Mouse (Mus musculus) megakaryocyte, embryonic 14.5 days (primary cell): ENCODE measurements around the gene Krt33a. TPM values are rescaled to one million over a fixed set of nuclear protein-coding genes. Genes with fewer than 3 reads are reported as not detected.

Experiments used
- H3K27me3 ChIP-seq: replicated peaks from 2 replicates; pipeline ENCODE3; 2012; ENCODE audit warnings: inconsistent platforms
- H3K36me3 ChIP-seq: replicated peaks from 2 replicates; pipeline ENCODE3; 2012; ENCODE audit warnings: low read length, inconsistent platforms, mixed read lengths
- H3K4me1 ChIP-seq: 2 replicates; pipeline ENCODE4 v1.6.1; 2012; ENCODE audit warnings: inconsistent platforms
- H3K4me3 ChIP-seq: replicated peaks from 2 replicates; pipeline ENCODE3; 2012; ENCODE audit warnings: moderate library complexity, mild to moderate bottlenecking, inconsistent platforms
- H3K9me3 ChIP-seq: 2 replicates; pipeline ENCODE4 v1.6.1; 2012; ENCODE audit warnings: inconsistent platforms
- FLI1 ChIP-seq: IDR thresholded peaks from 2 replicates; pipeline ENCODE4 v1.6.1; 2012; ENCODE audit warnings: low read length, inconsistent platforms, mixed read lengths
- GATA1 ChIP-seq: IDR thresholded peaks from 3 replicates; pipeline ENCODE4 v1.6.1; 2012; ENCODE audit warnings: mixed read lengths, low read length, inconsistent platforms, borderline replicate concordance
- polyA plus RNA-seq: library from polyadenylated mRNA; stranded (reverse); fragments of >175 nt; gene quantifications from 2 replicates; pipeline ENCODE4 v1.2.3, GENCODE M21; 2012; ENCODE audit warnings: low replicate concordance; ENCODE audit not compliant: insufficient read depth

Krt33a gene
- not detected in 2 replicates for polyA plus RNA-seq

DNA sequence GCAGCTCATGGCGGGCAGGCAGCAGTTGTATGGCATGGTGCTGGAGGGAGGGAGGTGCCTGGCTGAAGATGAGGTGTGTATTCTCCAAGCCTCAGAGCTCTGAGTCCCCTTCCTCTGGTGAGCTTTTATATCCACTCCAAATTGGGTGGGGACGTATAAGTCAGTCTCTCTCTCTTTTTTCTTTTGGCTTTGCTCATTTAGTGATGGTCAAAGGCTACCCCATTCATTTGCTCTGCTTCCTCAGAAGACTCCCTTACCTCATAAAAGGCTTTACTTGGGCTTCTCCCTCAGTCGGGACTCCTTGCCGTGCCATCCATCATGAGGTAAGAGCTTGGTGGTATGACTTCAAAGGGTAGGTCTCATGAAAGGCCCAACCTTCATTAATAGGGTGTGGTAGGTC is at the start of gene Krt33a:
TSS of gene Krt33a (minus strand) at position 101 of the 400 bp plus-strand sequence.
- Histone ChIP-seq H3K4me3 (no peak within 1 kb of the TSS), H3K9me3 (no peaks in the 10 kb centered on the region), H3K36me3 (no peaks in the 10 kb centered on the region), H3K4me1 (no peaks in the 10 kb centered on the region), H3K27me3 (no peaks in the 10 kb centered on the region)
- TF ChIP-seq GATA1 (no peak), FLI1 (no peak)

DNA sequence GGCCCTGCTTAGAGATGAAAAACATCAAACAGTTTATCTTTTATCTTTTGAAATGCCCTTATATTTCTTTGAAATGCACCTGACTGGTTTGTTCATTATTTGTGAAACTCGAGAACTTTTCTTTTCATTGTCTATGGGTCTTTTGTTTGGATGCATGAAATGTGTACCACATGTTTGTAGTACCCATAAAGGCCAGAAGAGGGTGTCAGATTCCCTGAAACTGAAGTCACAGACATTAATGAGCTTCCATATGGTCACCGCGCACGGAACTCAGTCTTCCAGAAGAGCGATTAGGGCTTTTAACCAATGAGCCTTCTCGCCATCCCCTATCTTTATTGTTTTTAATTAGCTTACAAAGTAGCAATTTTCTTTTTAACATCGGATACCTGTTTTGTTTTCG is 42.9 kb upstream of the Krt33a start:
- TF ChIP-seq FLI1 (no peak), GATA1 (no peak)
- Histone ChIP-seq H3K27me3 (no peaks in the 10 kb centered on the region), H3K4me3 (no peak overlapping the region), H3K36me3 (no peaks in the 10 kb centered on the region), H3K9me3 (no peaks in the 10 kb centered on the region; the same call in 1 of the 2 replicates), H3K4me1 (no peaks in the 10 kb centered on the region)

DNA sequence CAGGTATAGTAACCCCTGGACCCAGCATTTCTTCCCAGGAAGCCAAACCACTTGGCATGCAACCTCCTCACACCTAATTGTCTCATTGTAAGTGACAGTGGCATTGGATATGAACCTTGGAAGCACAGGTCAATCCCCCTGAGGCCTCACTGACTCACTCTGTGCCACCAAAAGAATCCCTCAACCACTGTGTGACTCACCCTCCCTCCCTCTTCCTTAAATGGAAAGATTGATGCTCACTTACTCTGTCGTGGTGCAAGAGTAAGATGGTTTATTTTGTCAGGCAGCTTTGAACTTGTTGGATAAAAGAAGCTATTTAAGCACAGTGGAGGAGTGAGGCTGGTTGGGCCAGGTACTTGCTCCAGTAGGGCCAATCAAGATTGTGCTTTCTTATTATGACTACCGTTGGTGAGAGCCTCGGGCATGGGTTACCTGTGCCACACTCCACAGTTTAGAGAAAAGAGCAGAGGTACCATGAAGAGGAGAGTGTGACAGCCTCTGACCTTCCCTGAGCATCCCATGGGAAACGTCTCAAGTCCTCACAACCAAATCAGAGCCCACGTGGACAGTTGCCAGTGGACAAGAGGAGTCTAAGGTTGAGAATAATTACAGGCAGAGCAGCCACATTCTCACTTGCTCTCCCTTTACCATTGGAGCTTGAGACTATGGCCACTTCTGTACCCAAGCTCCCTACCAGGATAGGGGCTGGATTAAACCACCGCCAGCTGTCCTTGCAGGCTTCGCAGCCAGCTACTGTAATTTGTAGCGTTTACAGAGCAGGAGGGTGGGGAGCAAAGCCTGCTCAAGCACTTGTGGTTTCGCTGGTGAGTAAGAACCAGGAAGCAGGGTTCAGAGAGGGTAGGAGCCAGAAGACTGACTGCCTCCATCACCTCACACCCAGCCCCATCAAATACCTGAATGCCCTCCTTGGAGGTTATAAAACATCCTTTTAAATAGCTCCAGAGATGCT is 40.0 kb upstream of the Krt33a start:
- no peak for TF ChIP-seq GATA1
- no peak for TF ChIP-seq FLI1
- no peaks in the 10 kb centered on the region for H3K27me3 ChIP-seq

DNA sequence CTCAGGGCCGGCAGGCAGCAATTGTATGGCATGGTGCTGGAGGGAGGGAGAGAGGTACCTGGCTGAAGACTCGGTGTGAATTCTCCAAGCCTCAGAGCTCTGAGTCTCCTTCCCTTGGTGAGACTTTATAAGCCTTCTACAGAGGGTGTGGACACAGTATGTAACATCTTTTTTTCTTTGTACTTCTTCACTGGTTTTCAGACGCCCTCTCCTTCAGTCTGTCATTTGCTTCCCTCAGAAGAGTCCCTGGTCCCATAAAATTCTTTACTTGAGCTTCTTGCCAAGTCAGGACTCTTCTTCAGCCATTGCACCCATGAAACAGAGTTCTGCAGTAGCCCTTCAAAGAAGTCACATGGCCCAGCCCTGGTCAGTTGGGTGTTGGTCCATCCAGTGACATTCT is 34.4 kb upstream of the Krt33a start, which contains the start of gene Krt31:
TSS of gene Krt31 (minus strand) at position 101 of the 400 bp plus-strand sequence.
- Histone ChIP-seq H3K27me3 (no peaks in the 10 kb centered on the region), H3K4me1 (no peaks in the 10 kb centered on the region), H3K36me3 (no peaks in the 10 kb centered on the region), H3K9me3 (0 out of 2 replicates have a peak, but pooled peaks cover 3% of the 10 kb centered on the region), H3K4me3 (no peak within 1 kb of the TSS)
- TF ChIP-seq GATA1 (no peak), FLI1 (no peak)

More for the DNA sequence above, 40.0 kb upstream of the Krt33a start:
- no peaks in the 10 kb centered on the region; the same call in 1 of the 2 replicates for H3K9me3 ChIP-seq
- no peak overlapping the region for H3K4me3 ChIP-seq
- no peaks in the 10 kb centered on the region for H3K4me1 ChIP-seq
- no peaks in the 10 kb centered on the region for H3K36me3 ChIP-seq

DNA sequence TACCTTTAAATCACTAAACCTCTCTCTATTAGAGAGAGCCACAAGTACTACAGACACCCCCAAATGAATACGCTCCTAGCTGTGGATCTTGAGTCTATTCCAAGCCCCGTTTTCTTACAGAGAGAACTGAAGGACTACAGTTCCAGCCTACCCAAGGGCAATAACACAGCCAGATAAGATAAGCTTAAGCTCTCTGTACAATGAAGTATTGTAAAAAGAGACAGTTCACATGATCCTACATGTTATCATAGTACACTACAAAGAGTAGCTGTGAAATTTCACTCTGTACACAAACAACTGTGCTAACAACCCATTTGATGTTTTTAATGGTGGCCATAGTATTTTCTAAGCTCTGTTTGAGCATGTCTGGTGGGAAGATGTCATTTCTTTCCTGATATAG is 31.2 kb upstream of the Krt33a start:
- no peak for TF ChIP-seq GATA1
- TF ChIP-seq FLI1 = no peak
- Histone ChIP-seq H3K36me3 (no peaks in the 10 kb centered on the region), H3K9me3 (0 out of 2 replicates have a peak, but pooled peaks cover 3% of the 10 kb centered on the region)

DNA sequence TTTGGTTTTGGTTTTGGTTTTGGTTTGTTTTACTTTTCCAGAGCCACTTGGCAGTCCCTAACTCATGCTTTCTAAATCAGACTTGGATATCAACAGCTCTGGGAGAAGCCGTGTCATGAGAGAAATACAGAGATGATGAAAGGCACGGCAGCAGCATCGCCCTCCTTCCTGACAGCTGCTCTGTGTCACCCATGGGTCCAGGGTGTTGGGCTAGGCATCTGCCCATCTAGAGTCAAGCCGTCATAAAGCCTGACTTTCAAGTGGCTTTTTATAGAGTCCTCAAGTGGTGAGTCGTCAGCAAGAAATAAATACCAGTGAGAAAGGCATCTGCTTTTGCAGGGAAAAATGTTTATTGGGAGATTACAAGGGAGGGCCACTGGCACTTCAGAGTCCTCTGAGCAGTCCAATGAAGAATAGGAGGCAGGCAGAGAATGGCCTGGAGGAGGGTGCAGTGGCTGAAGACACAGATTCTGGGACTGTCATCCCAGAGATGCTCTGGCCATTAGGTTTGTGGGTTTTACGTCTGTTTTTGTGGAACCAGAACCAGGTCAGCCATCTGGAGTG is 30.4 kb upstream of the Krt33a start:
- Histone ChIP-seq H3K9me3 (0 out of 2 replicates have a peak, but pooled peaks cover 3% of the 10 kb centered on the region), H3K36me3 (no peaks in the 10 kb centered on the region), H3K27me3 (no peaks in the 10 kb centered on the region), H3K4me1 (no peaks in the 10 kb centered on the region), H3K4me3 (no peak overlapping the region)
- TF ChIP-seq GATA1 (no peak), FLI1 (no peak)

More for the DNA sequence above, 31.2 kb upstream of the Krt33a start:
- H3K4me3 ChIP-seq = no peak overlapping the region
- no peaks in the 10 kb centered on the region for H3K4me1 ChIP-seq
- H3K27me3 ChIP-seq = no peaks in the 10 kb centered on the region

DNA sequence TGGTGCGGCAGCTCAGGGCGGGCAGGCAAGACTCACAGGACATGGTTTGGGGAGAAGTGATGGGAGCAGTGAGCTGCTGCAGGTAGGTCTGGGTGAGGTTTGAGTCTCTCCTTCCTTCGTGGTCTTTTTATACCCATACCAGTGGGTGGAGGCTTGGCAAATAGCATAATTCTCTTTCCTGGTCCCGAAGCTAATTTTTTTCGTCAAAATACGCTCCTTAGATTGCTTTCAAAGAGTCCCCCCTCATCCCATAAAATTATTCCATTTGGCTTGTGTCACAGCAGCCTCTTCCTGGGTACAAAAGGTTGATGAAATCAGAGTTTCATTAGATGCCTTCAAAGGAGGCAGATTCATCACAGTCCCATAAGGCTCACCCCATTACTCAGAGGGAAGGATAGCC is 25.4 kb upstream of the Krt33a start, which contains the start of gene Krt34:
TSS of gene Krt34 (minus strand) at position 101 of the 400 bp plus-strand sequence.
- Histone ChIP-seq H3K36me3 (no peaks in the 10 kb centered on the region), H3K9me3 (no peaks in the 10 kb centered on the region), H3K4me1 (no peaks in the 10 kb centered on the region), H3K4me3 (no peak within 1 kb of the TSS), H3K27me3 (no peaks in the 10 kb centered on the region)
- no peak for TF ChIP-seq FLI1
- TF ChIP-seq GATA1 = no peak

DNA sequence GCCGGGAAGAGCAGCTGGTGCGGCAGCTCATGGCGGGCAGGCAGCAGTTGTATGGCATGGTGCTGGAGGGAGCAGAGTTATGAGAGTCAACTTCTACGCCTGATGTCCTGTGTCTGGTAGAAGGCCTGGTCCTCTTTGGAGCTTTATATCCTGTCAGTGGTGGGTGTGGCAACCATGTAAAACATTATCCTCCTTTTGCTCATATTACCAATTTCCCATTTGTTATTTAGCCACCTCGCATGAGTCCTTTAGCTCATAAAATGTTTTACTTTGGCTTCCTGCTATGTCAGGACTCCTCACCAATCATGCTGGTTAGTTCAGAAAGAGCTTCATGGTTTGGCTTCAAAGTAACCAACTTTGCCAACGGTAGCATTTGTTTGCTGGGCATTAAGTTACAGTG is 13.8 kb upstream of the Krt33a start, which contains the start of gene Krt33b:
TSS of gene Krt33b (minus strand) at position 101 of the 400 bp plus-strand sequence.
- Histone ChIP-seq H3K36me3 (no peaks in the 10 kb centered on the region), H3K9me3 (no peaks in the 10 kb centered on the region), H3K4me1 (no peaks in the 10 kb centered on the region), H3K4me3 (no peak within 1 kb of the TSS), H3K27me3 (peaks cover 2% of the 10 kb centered on the region)
- no peak for TF ChIP-seq FLI1
- no peak for TF ChIP-seq GATA1

DNA sequence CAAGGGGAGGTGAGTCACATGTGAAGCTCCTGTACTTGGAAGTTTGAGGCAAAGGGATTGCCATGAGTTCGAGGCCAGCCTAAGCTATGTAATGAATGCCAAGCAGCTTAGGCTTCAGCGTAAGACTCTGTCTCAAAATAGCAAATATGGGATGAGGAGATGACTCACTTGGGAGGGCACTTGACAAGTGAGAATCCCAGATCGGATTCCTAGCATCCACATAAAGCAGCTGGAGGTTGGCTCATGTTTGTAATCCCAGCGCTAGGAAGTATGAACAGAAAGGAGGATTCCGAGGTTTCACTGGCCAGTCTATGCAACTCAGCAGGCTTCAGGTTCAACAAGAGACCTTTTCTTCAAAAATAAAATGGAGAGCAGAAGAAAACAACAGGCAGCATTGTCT is 5.4 kb upstream of the Krt33a start:
- H3K36me3 ChIP-seq = no peaks in the 10 kb centered on the region
- H3K9me3 ChIP-seq = no peaks in the 10 kb centered on the region
- no peaks in the 10 kb centered on the region for H3K27me3 ChIP-seq
- TF ChIP-seq FLI1 (no peak), GATA1 (no peak)
- H3K4me3 ChIP-seq = no peak overlapping the region
- no peaks in the 10 kb centered on the region for H3K4me1 ChIP-seq
